Mouse (Mus musculus) left cerebral cortex, postnatal 4 days (tissue): ENCODE measurements at regions not wholly inside any gene's neighbourhood (a gene's known extent, or its start where the extent isn't known, plus 50 kb on each side); places are given as distances from the start of the nearest gene placed in this dataset.

Experiments
- DNase-seq: peaks from one replicate; pipeline ENCODE4 v3.0.0-alpha.2; 2022
- intact Hi-C: fragments of 180-260 bp; cut with DNase I; formaldehyde crosslinking; loops from one replicate; pipeline ENCODE4 v1.15.1; 2025

DNA sequence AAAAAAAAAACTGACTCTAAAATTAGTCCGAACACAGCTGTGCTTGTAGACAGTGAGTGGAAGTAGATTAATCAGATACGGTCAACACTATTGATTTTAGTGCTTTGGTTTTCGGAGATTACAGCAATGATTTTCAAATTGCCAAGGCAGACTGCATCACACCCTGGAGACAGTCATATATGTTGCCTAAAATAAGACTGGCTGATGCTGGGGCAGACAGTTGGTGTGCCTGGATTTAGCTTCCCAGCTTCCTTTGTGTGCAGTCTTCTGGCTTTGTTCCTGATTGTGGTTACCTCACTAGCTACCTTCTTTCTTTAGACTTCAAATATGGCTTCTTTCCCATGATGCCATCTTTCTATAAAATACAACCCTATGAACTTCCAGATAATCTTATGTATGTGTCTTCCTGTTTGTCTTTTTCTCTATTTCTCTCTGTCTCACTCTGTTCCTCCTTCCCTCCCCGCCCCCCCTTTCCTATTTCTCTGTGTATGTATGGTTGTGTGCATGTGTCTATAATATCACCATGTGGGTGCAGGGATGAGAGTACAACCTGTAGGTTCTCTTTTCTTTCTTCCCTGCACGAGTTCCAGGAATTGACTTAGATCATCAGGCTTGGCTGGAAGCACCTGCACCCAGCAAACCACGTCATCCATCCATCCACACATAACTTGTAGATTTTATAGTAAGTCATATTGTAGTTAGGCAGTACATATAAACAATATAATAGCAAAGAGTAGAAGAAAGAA lies 199.7 kb upstream of the Gm9008 start:
- no peak for DNase-seq
- intact Hi-C loops, result no loop called here

DNA sequence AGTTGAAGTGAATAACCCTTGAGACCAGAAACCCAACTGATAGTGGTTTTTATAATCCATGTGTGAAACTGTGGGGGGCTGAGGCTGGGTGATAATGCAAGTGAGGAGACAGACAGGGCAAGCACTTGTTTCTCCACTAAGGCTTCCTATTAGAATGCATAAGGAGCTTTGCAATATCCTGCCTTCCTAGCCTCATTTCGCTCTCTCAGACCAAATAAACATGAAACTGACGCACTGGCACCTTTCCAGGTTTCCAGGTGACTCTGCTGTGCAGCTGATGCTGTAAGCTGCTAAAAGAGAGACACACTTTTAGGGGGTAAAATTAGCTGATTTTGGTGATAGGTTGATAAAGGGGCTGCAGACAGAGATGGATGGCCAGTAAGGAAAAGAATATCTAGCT lies 191.2 kb upstream of the Gm9008 start:
- peak; percentile 50 for DNase-seq
- intact Hi-C loops, result no loop called here

DNA sequence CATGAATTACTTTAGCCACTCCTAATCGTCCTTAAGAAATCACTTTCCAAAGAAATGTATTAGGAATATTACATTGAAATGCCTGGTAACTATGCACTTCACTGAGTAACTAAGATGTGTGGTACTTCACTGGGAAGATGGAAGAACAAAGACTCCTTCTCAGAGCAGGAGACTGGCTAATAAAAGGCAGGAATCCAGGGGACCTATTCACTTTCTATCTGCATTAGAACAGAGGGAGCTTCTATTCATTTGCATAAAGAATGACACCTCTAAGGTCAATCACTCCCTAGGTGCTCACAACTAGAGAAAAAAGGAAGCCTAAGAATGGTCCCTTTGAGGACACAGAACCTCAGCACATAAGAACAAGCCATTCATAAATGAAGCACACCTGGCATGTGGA lies 142.0 kb upstream of the Gm9008 start:
- DNase-seq, result no peak
- intact Hi-C loops, result no loop called here

DNA sequence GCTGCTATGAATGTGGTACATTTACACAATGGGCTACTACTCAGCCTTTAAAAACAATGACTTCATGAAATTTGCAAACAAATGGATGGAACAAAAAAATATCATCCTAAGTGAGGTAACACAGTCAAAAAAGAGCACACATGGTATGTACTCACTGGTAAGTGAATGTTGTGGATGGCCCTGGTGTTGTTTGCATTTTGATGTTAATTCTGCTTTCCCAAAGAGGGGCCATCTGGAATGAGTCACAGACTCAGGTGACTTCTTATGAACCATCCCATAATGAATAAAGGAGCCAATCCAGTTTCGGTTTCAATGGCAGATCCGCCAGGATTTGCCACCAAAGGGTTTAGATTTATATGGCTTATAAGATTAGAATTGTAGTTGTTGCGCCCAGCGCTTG lies 130.8 kb upstream of the Gm9008 start:
- intact Hi-C loops, result no loop called here
- DNase-seq, result no peak

DNA sequence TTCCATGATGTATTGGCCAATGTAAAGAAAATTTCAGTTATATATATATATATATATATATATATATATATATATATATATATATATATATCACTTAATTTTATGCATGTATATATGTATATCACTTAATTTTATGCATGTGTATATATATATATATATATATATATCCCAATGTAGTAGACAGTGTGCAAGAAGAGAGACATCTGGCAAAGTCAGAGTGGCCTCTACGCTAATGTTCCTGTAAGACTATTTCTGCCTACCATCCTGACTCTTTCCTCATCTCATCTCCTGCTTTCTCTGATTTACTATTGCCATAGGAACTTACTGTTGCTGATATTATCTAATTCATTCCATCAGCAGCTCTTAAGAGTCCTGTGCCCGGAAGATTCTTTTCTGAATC lies 123.9 kb upstream of the Gm9008 start:
- intact Hi-C loops, result no loop called here
- no peak for DNase-seq

DNA sequence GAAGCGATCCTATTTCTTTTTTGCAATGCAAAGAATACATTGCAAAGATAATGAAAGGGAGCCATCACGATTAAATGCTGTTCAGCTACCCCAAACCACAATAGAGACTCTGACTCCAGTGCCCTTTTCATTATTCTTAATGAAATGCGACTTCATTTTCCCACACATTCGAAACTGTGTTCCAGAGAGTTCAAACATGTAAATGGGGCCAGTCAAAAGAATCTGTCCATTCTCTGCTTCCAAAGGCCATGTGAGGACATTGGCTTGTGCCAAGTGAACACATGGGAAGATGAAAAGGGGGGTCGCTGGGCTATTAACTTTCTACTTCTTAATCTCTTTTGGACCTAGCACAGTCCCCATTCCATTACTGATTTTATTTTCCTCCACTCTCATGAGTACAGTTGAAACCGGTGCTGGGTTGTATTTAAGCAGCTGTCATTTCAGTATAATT lies 123.2 kb upstream of the Gm9008 start:
- intact Hi-C loops, result no loop called here

More for the DNA sequence above, 123.2 kb upstream of the Gm9008 start:
- peak; percentile 29 for DNase-seq
